Comparison of ENCODE assay signal across 8 mouse cellular contexts in genomic region chr19:42794914-42795613, GRCm38 (mm10). TPM values are rescaled to one million over a fixed set of nuclear protein-coding genes. Genes with fewer than 3 reads are reported as not detected.
A peak's percentile ranks its signal among the peaks of the same experiment; 100 is the strongest.
DNase-seq lines count a peak whose midpoint lies in the region; ATAC-seq and TF ChIP-seq lines count a peak whose summit lies in the region.

No protein-coding gene starts in this region.

- TF ChIP-seq CTCF in intestine, postnatal 0 days (IDR thresholded peaks at IDR 0.05; ENCODE audit: low read depth) = peak; percentile 95

- no peaks in the 10 kb centered on the region for H3K27me3 ChIP-seq in intestine, postnatal 0 days (replicated peaks; ENCODE audit: control insufficient read depth, insufficient read depth, low read length)
- 0 out of 2 replicates have a peak, but pooled peaks cover 3% of the 10 kb centered on the region for H3K27me3 ChIP-seq in midbrain, embryonic 11.5 days (ENCODE audit: control insufficient read depth, insufficient read depth, low read length)

- intact Hi-C loops in left cerebral cortex, postnatal 36 days (cut with DNase I) = loop anchor here (1.0 to 10.0 kb wide), 4 partner anchors 230 to 692 kb away; no protein-coding TSS in a partner anchor

- no peaks in the 10 kb centered on the region for H3K36me3 ChIP-seq in intestine, postnatal 0 days (ENCODE audit: control insufficient read depth, insufficient read depth)
- H3K36me3 ChIP-seq in midbrain, embryonic 11.5 days (ENCODE audit: control insufficient read depth, insufficient read depth, low read length) = no peaks in the 10 kb centered on the region

- DNase-seq in adrenal gland, postnatal 10 days = peak; percentile 93
- DNase-seq in embryo, embryonic 9.5 days (ENCODE audit: extremely low spot score) = peak; percentile 94
- DNase-seq in gastrocnemius, postnatal 4 days (ENCODE audit: low spot score in 2 of 2) = peak; percentile 82 to 88
- peak; percentile 85 to 91 for DNase-seq in left cerebral cortex, postnatal 36 days (ENCODE audit: low spot score in 2 of 2)
- DNase-seq in midbrain, embryonic 11.5 days (ENCODE audit: low spot score, missing footprints) = peak; percentile 100
- DNase-seq in right cerebral cortex, postnatal 4 days = peak; percentile 99
- peak; percentile 78 for DNase-seq in yolk sac, embryonic 10.5 days (ENCODE audit: low spot score)

- no peaks in the 10 kb centered on the region for H3K4me1 ChIP-seq in intestine, postnatal 0 days (replicated peaks; ENCODE audit: control insufficient read depth, insufficient read depth, low read length)
- H3K4me1 ChIP-seq in midbrain, embryonic 11.5 days (ENCODE audit: control insufficient read depth, insufficient read depth, low read length) = no peaks in the 10 kb centered on the region

- no peak overlapping the region for H3K27ac ChIP-seq in intestine, postnatal 0 days (ENCODE audit: low read depth, low read length)
- no peak overlapping the region for H3K27ac ChIP-seq in midbrain, embryonic 11.5 days (ENCODE audit: low read depth, low read length)

- peak overlapping the region; percentile 68 for H3K4me2 ChIP-seq in intestine, postnatal 0 days (replicated peaks; ENCODE audit: low read depth)
- H3K4me2 ChIP-seq in midbrain, embryonic 11.5 days = peak overlapping the region; percentile 81

- no peaks in the 10 kb centered on the region for H3K9me3 ChIP-seq in intestine, postnatal 0 days (ENCODE audit: control insufficient read depth)
- H3K9me3 ChIP-seq in midbrain, embryonic 11.5 days (ENCODE audit: control insufficient read depth, low read length) = no peaks in the 10 kb centered on the region

- ATAC-seq in intestine, postnatal 0 days = peak; percentile 74
- ATAC-seq in midbrain, embryonic 11.5 days (ENCODE audit: low FRiP score) = peak; percentile 92

- peak overlapping the region; percentile 25 for H3K4me3 ChIP-seq in intestine, postnatal 0 days (ENCODE audit: low read depth, low read length)
- H3K4me3 ChIP-seq in midbrain, embryonic 11.5 days (ENCODE audit: low read depth, low read length) = peak overlapping the region; percentile 39

- 4% methylated on average over 31 of the region's 31 CpGs for WGBS in intestine, postnatal 0 days
- WGBS in midbrain, embryonic 11.5 days = 1% methylated on average over 31 of the region's 31 CpGs

- H3K9ac ChIP-seq in intestine, postnatal 0 days (ENCODE audit: low read depth, low read length) = no peak overlapping the region
- peak overlapping the region; percentile 58 for H3K9ac ChIP-seq in midbrain, embryonic 11.5 days (ENCODE audit: low read length)

RNA-seq across cellular contexts. Expression of gene Hps1, which starts 15.3 kb away (rescaled TPM):
- 10 to 100 TPM; 13.9 to 15.9 TPM for total RNA-seq in adrenal gland, postnatal 10 days (2021)
- total RNA-seq in gastrocnemius, postnatal 4 days (2021) = 1 to 10 TPM; 7.1 to 8.8 TPM
- polyA plus RNA-seq in intestine, postnatal 0 days (2015; fragmentation: Nextera tagmentation; extraction: Ambion mirVana) = 14.9 and 15.6 TPM in 2 replicates
- 1 to 10 TPM; 8.0 to 9.6 TPM for total RNA-seq in left cerebral cortex, postnatal 36 days (2021)
- 10.1 and 10.3 TPM in 2 replicates for polyA plus RNA-seq in midbrain, embryonic 11.5 days (2014; fragmentation: Nextera tagmentation; extraction: Ambion mirVana)

RNA-seq across cellular contexts. Expression of gene Pyroxd2, which starts 42.5 kb away (rescaled TPM):
- 10 to 100 TPM; 15.8 to 23.5 TPM for total RNA-seq in adrenal gland, postnatal 10 days (2021)
- 1 to 10 TPM; 5.5 to 7.3 TPM for total RNA-seq in gastrocnemius, postnatal 4 days (2021)
- polyA plus RNA-seq in intestine, postnatal 0 days (2015; fragmentation: Nextera tagmentation; extraction: Ambion mirVana) = 13.8 and 16.1 TPM in 2 replicates
- 1 to 10 TPM; 1.9 to 3.4 TPM for total RNA-seq in left cerebral cortex, postnatal 36 days (2021)
- polyA plus RNA-seq in midbrain, embryonic 11.5 days (2014; fragmentation: Nextera tagmentation; extraction: Ambion mirVana) = 0.71 and 0.73 TPM in 2 replicates
